Mouse (Mus musculus) lung, embryonic 15.5 days (tissue): Measurements from ENCODE around the gene Sdf2l1. TPM values are rescaled to one million over a fixed set of nuclear protein-coding genes. Genes with fewer than 3 reads are reported as not detected.

Experiments used
- microRNA counts: library from miRNA; unstranded; fragments of <30 nt; microRNA quantifications from one replicate; lab custom pipeline; 2016
- microRNA-seq: library from miRNA; unstranded; fragments of <30 nt; microRNA quantifications from one replicate; pipeline ENCODE4, GENCODE M21; 2016
- polyA plus RNA-seq: library from polyadenylated mRNA; unstranded; fragments of >200 nt; fragmentation: Nextera tagmentation; extraction: Ambion mirVana; gene quantifications from 2 replicates; pipeline ENCODE4 v1.2.1, GENCODE M21; 2015

Gene Sdf2l1
- polyA plus RNA-seq, 1 experiment from 2014 or later = 105 TPM

MicroRNAs within 50 kb of the gene (microRNA counts, 519-probe panel; counts per million panel counts)
- microRNA mmu-miR-130b (lab: Ali Mortazavi, UCI) (3,186 counts per million, percentile 84 among the panel's probes with 10 or more counts), microRNA mmu-miR-301b (lab: Ali Mortazavi, UCI) (1,914 counts per million, percentile 14 among the panel's probes with 10 or more counts)

Small RNA genes lying within 50 kb of the gene (microRNA-seq; reads per million reads assigned to microRNA genes)
- gene Mir130b = 5,273 reads per million, percentile 91 among the genes with 10 or more reads in this experiment
- 53.6 reads per million, percentile 47 among the genes with 10 or more reads in this experiment for gene Mir301b

Other genes with a start within 250 kb of the Sdf2l1 start
- 35.6 and 36.7 TPM in 2 replicates for gene Ppm1f, start 235.9 kb downstream of the Sdf2l1 start, polyA plus RNA-seq
- gene Mapk1, start 149.0 kb downstream of the Sdf2l1 start, polyA plus RNA-seq = 158 and 166 TPM in 2 replicates
- 26.7 and 27.2 TPM in 2 replicates for gene Ypel1, start 62.7 kb downstream of the Sdf2l1 start, polyA plus RNA-seq
- gene Ppil2, start 21.1 kb downstream of the Sdf2l1 start, polyA plus RNA-seq = 127 and 146 TPM in 2 replicates
- gene 2610318N02Rik, start 7.2 kb downstream of the Sdf2l1 start, polyA plus RNA-seq = 31.7 and 38.4 TPM in 2 replicates
- gene Ydjc, start 12.2 kb upstream of the Sdf2l1 start, polyA plus RNA-seq = 6.4 TPM in 2 replicates
- gene Ccdc116, start 14.8 kb upstream of the Sdf2l1 start, polyA plus RNA-seq = 0.31 and 0.48 TPM in 2 replicates
- 345 and 355 TPM in 2 replicates for gene Ube2l3, start 70.3 kb upstream of the Sdf2l1 start, polyA plus RNA-seq
- gene Rimbp3, start 76.2 kb upstream of the Sdf2l1 start, polyA plus RNA-seq = 0.21 and 0.24 TPM in 2 replicates
- gene Hic2, start 101.2 kb upstream of the Sdf2l1 start, polyA plus RNA-seq = 4.3 TPM in 2 replicates
- 10.2 and 12.2 TPM in 2 replicates for gene Tmem191c, start 143.7 kb upstream of the Sdf2l1 start, polyA plus RNA-seq
- 0.30 and 1.8 TPM in 2 replicates for gene Serpind1, start 199.0 kb upstream of the Sdf2l1 start, polyA plus RNA-seq